Mouse (Mus musculus) macrophage (primary cell): Measurements from ENCODE around the gene Rps25. TPM values are rescaled to one million over a fixed set of nuclear protein-coding genes. Genes with fewer than 3 reads are reported as not detected.
"Not testable (repeated sequence)": the region's sequence is repeated elsewhere in the genome, so short reads cannot be mapped to it uniquely, and the experiment has no call there.

Experiments used
- H3K27ac ChIP-seq: fragments of 350-480 bp; formaldehyde crosslinking; 2 replicates; pipeline ENCODE4 v1.9.0; 2021
- H3K36me3 ChIP-seq: fragments of 350-480 bp; formaldehyde crosslinking; 2 replicates; pipeline ENCODE4 v1.9.0; 2021; ENCODE audit errors: inconsistent target
- H3K4me3 ChIP-seq: fragments of 350-480 bp; formaldehyde crosslinking; 2 replicates; pipeline ENCODE4 v1.9.0; 2021; ENCODE audit errors: inconsistent target
- H3K79me2 ChIP-seq: fragments of 350-480 bp; formaldehyde crosslinking; 2 replicates; pipeline ENCODE4 v1.9.0; 2021; ENCODE audit errors: inconsistent target
- WGBS: methylation state at CpG from one replicate; pipeline ENCODE4 v1.1.7; 2026; ENCODE audit warnings: inconsistent platforms; ENCODE audit not compliant: missing documents; 5-methylcytosine and 5-hydroxymethylcytosine counted together
- polyA plus RNA-seq: library from polyadenylated mRNA; stranded (reverse); fragments of 250-400 nt; gene quantifications from 3 replicates; pipeline ENCODE4 v1.2.4, GENCODE M21; 2018; ENCODE audit warnings: inconsistent platforms
- total RNA-seq, 78 experiments: library from RNA; depleted of rRNA; stranded (reverse); fragments of 250-400 nt; gene quantifications; 1 replicate in 9 of 78; 2 replicates in 24 of 78; 3 replicates in 43 of 78; 4 replicates in 2 of 78; pipeline ENCODE4 v1.2.4; 2018; ENCODE audit warnings: inconsistent platforms in 56 of 78

Rps25 gene
- 100 to 1,000 TPM in 7 of 26 experiments, 10 to 100 TPM in 19; 48.2 to 259 (median 88.5) TPM for total RNA-seq (2018; cell fraction: chromatin; rRNA removed)
- 1,000 to 10,000 TPM in 13 of 26 experiments, 100 to 1,000 TPM in 13; 651 to 1,678 (median 1,040) TPM for total RNA-seq (2018; cell fraction: cytosol; rRNA removed)
- 100 to 1,000 TPM in 25 of 26 experiments, 10 to 100 TPM in 1; 73.3 to 248 (median 137) TPM for total RNA-seq (2018; cell fraction: nucleus; rRNA removed)
- 1,052 to 1,678 TPM (median 1,580 TPM) in 3 replicates for polyA plus RNA-seq

GRCm38 (mm10) chr9:44406906-44407751 lies at the start of gene Rps25, which contains the start of gene Trappc4:
Gene Rps25, plus strand, starts transcription at chr9:44407139.
Gene Trappc4, minus strand, starts transcription at chr9:44407600.
- under 1% methylated on average over 47 of the region's 51 CpGs for WGBS
- Histone ChIP-seq H3K27ac (peak within 1 kb of the TSS; percentile 95), H3K4me3 (peak within 1 kb of the TSS; percentile 86), H3K36me3 (peaks cover 57% of the 10 kb centered on the region), H3K79me2 (peaks cover 63% of the 10 kb centered on the region)

GRCm38 (mm10) chr9:44357207-44357606 lies 49.7 kb upstream of the Rps25 start:
- H3K27ac ChIP-seq = no peak overlapping the region
- H3K79me2 ChIP-seq = peaks cover 91% of the 10 kb centered on the region
- peaks cover 72% of the 10 kb centered on the region for H3K36me3 ChIP-seq
- H3K4me3 ChIP-seq = no peak overlapping the region
- 67% methylated on average over 4 of the region's 4 CpGs for WGBS

- Histone ChIP-seq H3K36me3 (peaks cover 30% of the 10 kb centered on the region), H3K79me2 (peaks cover 50% of the 10 kb centered on the region), H3K27ac (peak within 1 kb of the TSS; percentile 95), H3K4me3 (peak within 1 kb of the TSS; percentile 100)
- WGBS = under 1% methylated on average over 44 of the region's 44 CpGs
Measured at GRCm38 (mm10) chr9:44361190-44361917, 45.6 kb upstream of the Rps25 start, which contains the start of gene Vps11. Gene Vps11, minus strand, starts transcription at chr9:44361670.

- 23% methylated on average over 3 of the region's 4 CpGs for WGBS
Measured at GRCm38 (mm10) chr9:44361931-44362330, 45.0 kb upstream of the Rps25 start.

GRCm38 (mm10) chr9:44364480-44364879 lies 42.5 kb upstream of the Rps25 start:
- 62% methylated on average over 3 of the region's 3 CpGs for WGBS
- Histone ChIP-seq H3K36me3 (peaks cover 3% of the 10 kb centered on the region; the same call in 1 of the 2 replicates), H3K27ac (no peak overlapping the region), H3K4me3 (no peak overlapping the region), H3K79me2 (peaks cover 20% of the 10 kb centered on the region)

More at GRCm38 (mm10) chr9:44361931-44362330, 45.0 kb upstream of the Rps25 start:
- H3K27ac ChIP-seq = peak overlapping the region; percentile 95
- H3K36me3 ChIP-seq = peaks cover 25% of the 10 kb centered on the region
- H3K79me2 ChIP-seq = peaks cover 44% of the 10 kb centered on the region
- peak overlapping the region; percentile 100 for H3K4me3 ChIP-seq

- Histone ChIP-seq H3K79me2 (peaks cover 4% of the 10 kb centered on the region; the same call in 1 of the 2 replicates), H3K4me3 (no peak overlapping the region), H3K36me3 (no peaks in the 10 kb centered on the region), H3K27ac (no peak overlapping the region)
Measured at GRCm38 (mm10) chr9:44373386-44373785, 33.6 kb upstream of the Rps25 start.

GRCm38 (mm10) chr9:44376141-44376540 lies 30.8 kb upstream of the Rps25 start:
- 97% methylated on average over 6 of the region's 6 CpGs for WGBS
- H3K27ac ChIP-seq = no peak overlapping the region
- H3K79me2 ChIP-seq = peaks cover 25% of the 10 kb centered on the region
- H3K36me3 ChIP-seq = peaks cover under 1% of the 10 kb centered on the region; the same call in 1 of the 2 replicates
- no peak overlapping the region for H3K4me3 ChIP-seq

GRCm38 (mm10) chr9:44377335-44377734 lies 29.6 kb upstream of the Rps25 start:
- peaks cover 33% of the 10 kb centered on the region for H3K79me2 ChIP-seq
- WGBS = 82% methylated on average over 2 of the region's 2 CpGs
- peaks cover 12% of the 10 kb centered on the region for H3K36me3 ChIP-seq
- H3K4me3 ChIP-seq, H3K27ac ChIP-seq: not testable (repeated sequence)

GRCm38 (mm10) chr9:44378153-44378730 lies 28.7 kb upstream of the Rps25 start:
- peak overlapping the region; percentile 52; the same call in 1 of the 2 replicates for H3K27ac ChIP-seq
- peaks cover 33% of the 10 kb centered on the region for H3K79me2 ChIP-seq
- H3K36me3 ChIP-seq = peaks cover 21% of the 10 kb centered on the region
- peak overlapping the region; percentile 80 for H3K4me3 ChIP-seq
- 57% methylated on average over 5 of the region's 5 CpGs for WGBS

- Histone ChIP-seq H3K27ac (peak within 1 kb of the TSS; percentile 52), H3K36me3 (peaks cover 30% of the 10 kb centered on the region), H3K79me2 (peaks cover 33% of the 10 kb centered on the region), H3K4me3 (peak within 1 kb of the TSS; percentile 82)
- WGBS = under 1% methylated on average over 82 of the region's 83 CpGs
Measured at GRCm38 (mm10) chr9:44379054-44379834, 27.7 kb upstream of the Rps25 start, which contains the start of gene Hyou1. Gene Hyou1, plus strand, starts transcription at chr9:44379490.

- Histone ChIP-seq H3K27ac (peak overlapping the region; percentile 39), H3K79me2 (peaks cover 33% of the 10 kb centered on the region), H3K36me3 (peaks cover 36% of the 10 kb centered on the region), H3K4me3 (peak overlapping the region; percentile 82)
- under 1% methylated on average over 14 of the region's 15 CpGs for WGBS
Measured at GRCm38 (mm10) chr9:44379862-44380261, 27.1 kb upstream of the Rps25 start.

- H3K27ac ChIP-seq = no peak overlapping the region
- 94% methylated on average over 10 of the region's 13 CpGs for WGBS
- no peak overlapping the region for H3K4me3 ChIP-seq
- peaks cover 83% of the 10 kb centered on the region for H3K36me3 ChIP-seq
- H3K79me2 ChIP-seq = peaks cover 23% of the 10 kb centered on the region
Measured at GRCm38 (mm10) chr9:44384596-44384995, 22.3 kb upstream of the Rps25 start.

GRCm38 (mm10) chr9:44387221-44387620 lies 19.7 kb upstream of the Rps25 start:
- Histone ChIP-seq H3K27ac (no peak overlapping the region), H3K79me2 (no peaks in the 10 kb centered on the region), H3K36me3 (peaks cover 74% of the 10 kb centered on the region), H3K4me3 (no peak overlapping the region)
- 92% methylated on average over 3 of the region's 3 CpGs for WGBS
